Mouse (Mus musculus): Measurements from ENCODE around the gene Ccdc69.

DNA sequence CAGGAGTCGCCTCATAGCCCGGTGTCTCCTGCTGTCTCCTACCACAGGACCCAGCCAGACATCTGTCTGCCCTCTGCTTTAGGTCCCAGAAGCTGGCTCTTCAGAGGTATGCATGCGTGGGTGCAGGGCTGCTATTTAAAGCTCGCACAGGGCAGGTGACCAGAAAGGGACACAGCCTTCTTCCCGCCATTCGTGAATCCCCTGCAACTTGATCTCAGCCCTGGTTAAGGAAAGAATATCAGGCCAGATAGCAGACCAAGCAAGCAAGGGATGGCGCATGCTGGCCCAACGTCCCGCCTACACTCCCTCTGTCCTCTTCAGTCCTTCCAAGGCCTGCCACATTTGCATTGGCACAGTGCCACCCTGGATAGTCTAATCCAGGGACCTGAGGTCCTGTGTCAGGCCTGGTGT lies 62.1 kb downstream of the Ccdc69 start:
- TF ChIP-seq POLR2A (IDR thresholded peaks at IDR 0.05; ENCODE audit: borderline replicate concordance, control insufficient read depth, low read depth, low read length) (no peak), CTCF (IDR thresholded peaks at IDR 0.05; ENCODE audit: control insufficient read depth, insufficient read depth, low read length) (no peak)

Data from bone marrow, adult 2 months (tissue).